Mouse (Mus musculus): Measurements from ENCODE around the gene Trank1. TPM values are rescaled to one million over a fixed set of nuclear protein-coding genes. Genes with fewer than 3 reads are reported as not detected.

Gene Trank1
- polyA plus RNA-seq, 1 experiment: 0.10 TPM

DNA sequence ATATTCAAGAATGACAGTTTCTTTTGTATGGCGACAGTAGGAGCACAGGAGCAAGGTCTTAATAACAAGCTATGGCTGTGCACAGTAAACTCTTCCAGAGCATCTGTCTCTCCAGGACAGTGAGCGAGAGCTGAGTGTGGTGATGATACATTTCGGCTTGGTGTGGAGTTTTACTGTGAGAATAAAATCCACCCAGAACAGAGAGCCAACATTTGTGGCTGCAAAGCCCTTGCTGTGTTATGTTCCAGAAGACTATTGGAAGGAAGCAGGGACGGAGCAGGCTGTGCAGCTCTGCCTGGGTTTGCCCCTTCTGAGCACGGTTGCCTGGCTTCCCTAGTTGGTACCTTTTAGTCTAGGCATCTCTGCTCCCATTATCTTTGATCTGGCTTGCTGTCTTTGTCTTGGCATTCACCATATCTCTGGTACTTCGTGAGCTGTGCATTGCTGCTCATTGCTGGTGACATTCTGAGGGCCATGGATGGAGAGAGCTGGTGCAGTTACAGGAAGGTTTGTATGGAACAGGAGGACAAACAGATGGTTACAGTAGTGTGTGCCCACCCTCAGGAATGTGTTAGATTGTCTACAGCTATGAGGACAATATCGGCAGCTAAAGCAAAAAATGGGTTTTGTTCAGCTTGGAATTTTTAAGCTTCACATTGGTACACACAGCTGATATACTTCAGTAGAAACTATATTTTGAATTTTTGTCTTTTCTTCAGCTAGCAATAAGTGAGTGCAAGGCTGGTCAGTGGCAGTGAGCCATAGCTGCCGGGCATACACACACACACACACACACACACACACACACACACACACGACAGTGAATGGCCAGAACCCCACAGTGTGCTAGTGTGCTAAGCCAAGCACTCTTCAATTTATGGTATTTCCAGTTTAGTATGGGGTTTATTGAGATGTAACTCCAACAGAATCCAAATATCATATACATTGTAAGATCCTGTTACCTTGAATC is 69.8 kb downstream of the Trank1 start:
- DNase-seq (ENCODE audit: low spot score): no peak

- DNase-seq (ENCODE audit: low spot score): no peak
Measured at GRCm38 (mm10) chr9:111382469-111382868, 70.9 kb downstream of the Trank1 start.

- no peak for DNase-seq (ENCODE audit: low spot score)
Measured at GRCm38 (mm10) chr9:111383046-111383445, 71.5 kb downstream of the Trank1 start.

GRCm38 (mm10) chr9:111383756-111384155 is 72.2 kb downstream of the Trank1 start:
- no peak for DNase-seq (ENCODE audit: low spot score)

- DNase-seq (ENCODE audit: low spot score): no peak
Measured at GRCm38 (mm10) chr9:111385526-111386491, 74.3 kb downstream of the Trank1 start.

DNA sequence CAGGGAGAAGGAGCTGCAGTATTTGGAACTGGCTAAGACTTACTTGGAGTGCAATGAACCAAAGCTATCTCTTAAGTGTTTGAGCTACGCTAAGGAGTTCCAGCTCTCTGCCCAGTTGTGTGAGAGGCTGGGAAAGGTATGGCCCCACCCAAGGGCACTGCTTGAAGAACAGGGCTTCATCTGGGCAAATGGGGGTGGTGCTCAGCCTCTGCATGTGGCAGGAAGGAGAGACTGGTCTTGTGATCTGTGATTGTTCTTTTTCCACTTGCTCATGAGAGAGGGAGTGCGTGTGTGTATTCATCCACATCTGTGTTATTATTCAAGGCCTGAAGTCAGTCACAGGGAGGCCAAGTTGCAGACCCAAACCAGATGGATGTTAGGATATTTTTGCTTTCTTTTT is 75.0 kb downstream of the Trank1 start:
- DNase-seq (ENCODE audit: low spot score): no peak

DNA sequence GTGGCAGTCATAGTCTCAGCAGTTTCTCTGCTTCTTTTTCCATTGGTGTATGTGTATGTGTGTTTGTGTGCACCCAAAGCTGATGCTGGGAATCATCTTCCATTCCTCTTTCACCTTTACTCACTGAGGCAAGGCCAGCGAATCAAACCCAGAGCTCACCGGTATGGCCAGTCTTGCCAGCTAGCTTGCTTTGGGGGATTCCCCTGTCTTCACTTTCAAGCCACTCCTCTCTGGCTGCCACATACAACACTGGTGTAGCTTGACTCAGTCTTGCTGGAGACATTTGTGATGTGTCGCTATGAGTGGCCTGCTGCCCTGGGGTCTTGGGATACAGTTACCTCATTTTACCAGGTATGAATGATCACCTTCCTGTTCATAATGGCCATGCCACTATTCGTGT is 76.0 kb downstream of the Trank1 start:
- DNase-seq (ENCODE audit: low spot score): no peak

GRCm38 (mm10) chr9:111390016-111390415 is 78.5 kb downstream of the Trank1 start:
- DNase-seq (ENCODE audit: low spot score): no peak

DNA sequence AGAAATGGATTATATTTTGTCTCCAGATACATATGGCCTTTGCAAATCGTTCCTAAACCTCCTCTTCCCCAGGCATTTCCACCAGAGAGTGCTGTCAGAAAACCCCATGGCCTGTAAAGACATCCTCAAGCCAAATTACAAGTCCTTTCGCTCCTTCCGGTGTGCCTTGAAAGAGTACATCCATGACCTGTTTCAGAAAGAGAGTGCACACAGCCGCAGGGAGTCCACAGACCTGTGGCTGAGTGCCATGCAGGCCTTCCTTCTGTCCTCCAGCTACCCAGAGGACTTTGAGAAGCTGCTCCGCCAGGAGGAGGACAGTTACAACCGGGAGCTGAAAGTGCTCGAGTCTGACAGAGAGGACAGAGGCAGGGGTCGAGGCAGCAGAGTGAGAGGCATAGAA is 79.5 kb downstream of the Trank1 start:
- DNase-seq (ENCODE audit: low spot score): no peak

GRCm38 (mm10) chr9:111391926-111392442 is 80.4 kb downstream of the Trank1 start:
- no peak for DNase-seq (ENCODE audit: low spot score)

GRCm38 (mm10) chr9:111395265-111395664 is 83.7 kb downstream of the Trank1 start:
- DNase-seq (ENCODE audit: low spot score): no peak

GRCm38 (mm10) chr9:111398059-111398458 is 86.5 kb downstream of the Trank1 start:
- DNase-seq (ENCODE audit: low spot score): no peak

DNA sequence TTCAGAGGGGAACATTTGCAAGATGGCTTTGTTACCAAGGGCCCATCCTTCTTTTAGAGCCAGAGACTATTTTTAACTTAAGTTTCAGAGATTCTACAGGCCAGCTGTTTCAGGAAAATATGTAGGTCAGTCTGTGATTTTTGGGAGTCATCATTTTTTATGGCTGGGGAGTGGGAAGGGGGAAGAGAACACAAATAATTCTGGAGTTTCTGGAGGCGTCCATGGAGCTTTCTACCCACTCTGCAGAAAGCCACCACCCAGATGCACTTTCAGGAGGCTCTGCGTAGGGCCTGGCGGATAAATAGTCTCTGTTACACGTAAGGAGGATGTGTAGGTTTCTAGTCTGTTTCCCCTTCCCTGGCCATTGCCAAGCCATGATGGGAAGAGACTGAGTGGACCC is 88.5 kb downstream of the Trank1 start:
- no peak for DNase-seq (ENCODE audit: low spot score)

DNA sequence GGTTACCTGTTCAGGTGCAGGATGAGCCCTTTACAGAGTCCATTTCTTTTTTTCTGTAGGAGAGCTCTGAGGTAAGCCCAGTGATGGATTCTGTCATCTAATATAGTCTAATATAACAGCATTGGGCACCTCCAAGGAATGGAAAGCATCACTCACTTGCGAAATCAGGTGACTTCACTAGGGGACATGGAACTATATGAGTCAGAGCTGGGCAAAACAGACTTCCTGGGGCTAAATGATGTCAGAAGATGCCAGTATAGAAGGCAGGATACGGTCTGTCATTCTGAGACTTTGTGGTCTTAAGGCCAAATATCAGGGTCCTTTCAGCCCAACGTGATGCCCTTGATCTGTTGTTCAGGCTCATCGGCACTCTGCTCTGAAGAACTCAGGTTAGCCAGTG is 91.6 kb downstream of the Trank1 start:
- no peak for DNase-seq (ENCODE audit: low spot score)

DNA sequence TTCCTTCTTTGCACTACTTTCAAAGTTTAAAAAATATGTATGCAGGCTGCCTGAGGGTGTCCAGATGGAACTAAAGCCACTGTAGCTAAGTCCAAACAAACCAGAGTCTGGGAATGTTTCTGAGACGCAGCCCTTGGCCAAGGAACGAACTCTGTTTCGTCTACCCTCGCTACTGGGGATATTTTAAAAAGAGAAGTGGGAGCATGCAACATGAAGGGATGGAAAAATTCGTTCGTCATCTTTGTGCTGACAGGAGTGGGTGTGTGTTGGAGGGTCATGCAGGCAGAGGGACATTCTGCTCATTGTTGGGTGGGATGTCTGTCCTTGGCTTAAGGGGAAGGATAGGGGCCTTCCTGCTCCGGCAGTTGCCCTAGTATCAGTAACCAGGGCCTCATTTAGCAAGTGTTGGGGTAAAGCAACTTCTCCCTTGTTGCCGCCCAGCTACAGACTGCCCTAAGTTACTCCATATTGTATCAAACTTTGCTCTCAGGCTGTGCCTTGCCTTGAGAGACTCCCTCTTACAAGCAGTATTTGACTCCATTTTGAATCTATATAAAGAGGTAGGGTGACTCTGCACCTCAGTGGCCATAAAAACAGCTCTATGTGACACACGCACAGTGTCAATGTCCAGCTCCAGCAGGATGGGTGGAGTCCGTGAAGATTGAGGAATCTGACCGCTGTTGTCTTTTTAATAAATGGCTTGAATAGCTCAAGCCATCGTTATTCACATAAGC is 93.0 kb downstream of the Trank1 start:
- DNase-seq (ENCODE audit: low spot score): no peak

GRCm38 (mm10) chr9:111405080-111405428 is 93.5 kb downstream of the Trank1 start:
- DNase-seq (ENCODE audit: low spot score): no peak

DNA sequence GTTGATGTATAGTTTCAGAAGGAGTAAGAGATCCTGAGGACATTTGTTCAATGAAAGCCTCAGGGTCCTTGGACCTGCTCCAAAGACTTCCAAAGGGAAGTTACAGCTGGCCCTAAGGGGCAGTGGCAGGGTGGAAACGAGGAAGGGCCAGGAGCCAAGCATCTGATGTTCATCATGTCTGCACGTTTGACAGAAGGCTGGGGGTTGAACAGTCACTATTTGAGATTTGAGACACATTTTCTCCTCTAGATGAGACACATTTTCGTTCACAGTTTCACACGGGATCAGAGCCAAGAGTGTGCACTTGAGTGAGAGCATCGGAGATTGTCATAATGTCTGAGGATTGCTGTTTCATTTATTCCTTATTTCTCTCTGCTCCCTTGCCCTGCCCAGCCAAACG is 96.5 kb downstream of the Trank1 start:
- DNase-seq (ENCODE audit: low spot score): no peak

GRCm38 (mm10) chr9:111408427-111408826 is 96.9 kb downstream of the Trank1 start:
- DNase-seq (ENCODE audit: low spot score): no peak

DNA sequence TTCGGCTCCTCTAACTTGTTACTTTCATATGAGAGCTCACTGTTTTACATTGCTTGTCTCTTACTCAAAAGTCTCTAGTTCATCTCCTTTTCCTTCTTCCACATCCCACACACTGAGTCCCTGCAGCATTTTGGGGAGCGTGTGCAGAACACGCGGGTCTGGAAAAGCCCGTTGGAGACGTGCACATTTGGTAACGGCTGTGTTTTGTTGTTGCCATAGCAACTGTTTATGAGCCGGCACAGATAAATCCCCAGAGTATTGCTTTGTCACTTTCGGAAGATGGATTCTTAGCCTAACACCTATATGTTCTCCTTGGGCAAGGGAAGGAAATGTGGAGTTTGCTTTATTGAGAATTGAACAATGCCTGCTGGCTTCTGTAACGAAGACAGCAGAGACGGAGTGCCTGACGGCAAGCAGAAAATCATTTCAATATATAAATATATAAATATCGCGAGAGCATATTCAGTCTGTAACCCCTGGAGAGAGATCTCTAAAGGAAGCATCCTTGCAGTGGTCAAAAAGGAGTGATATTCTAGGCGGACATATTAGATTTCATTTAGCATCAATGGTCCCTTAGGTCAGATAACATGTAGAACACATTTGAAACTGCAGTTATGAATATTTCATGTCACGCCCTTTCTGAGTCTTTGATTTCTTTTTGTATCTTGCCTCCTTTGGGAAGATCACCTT is 101.1 kb downstream of the Trank1 start:
- no peak for DNase-seq (ENCODE audit: low spot score)

DNA sequence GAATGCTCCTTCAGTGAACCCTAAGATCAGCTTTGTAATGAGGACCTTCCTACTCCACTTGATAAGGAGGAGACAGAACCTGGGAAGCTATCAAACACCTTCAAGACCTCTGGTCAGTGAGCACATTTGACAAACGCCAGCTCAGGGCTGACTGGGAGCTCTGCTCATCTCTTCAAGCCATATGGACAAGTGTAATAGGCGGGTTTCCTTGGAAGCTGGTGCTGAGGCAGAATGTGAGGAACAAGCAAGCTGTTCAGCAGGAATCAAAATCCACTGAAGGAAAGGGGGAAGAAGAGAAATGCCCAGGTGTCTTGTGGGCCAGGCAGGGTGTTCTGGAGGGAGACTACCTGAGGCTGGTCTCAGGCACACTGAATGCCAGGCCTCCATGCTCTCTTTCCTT is 110.3 kb downstream of the Trank1 start:
- no peak for DNase-seq (ENCODE audit: low spot score)

GRCm38 (mm10) chr9:111422567-111422966 is 111.0 kb downstream of the Trank1 start:
- no peak for DNase-seq (ENCODE audit: low spot score)

Measured in urinary bladder, adult 2 months (tissue).